12 mouse cellular contexts compared by ENCODE assay signal in genomic region chr1:176995419-176995775, GRCm38 (mm10).
DNase-seq lines count a peak whose midpoint lies in the region; ATAC-seq lines count a peak whose summit lies in the region.
"Had no signal": no experiment of that assay in that cellular context is flagged by ENCODE, and none has a peak within 500 bp of the region (broad histone marks: within the 10 kb centered on the region; RNA-seq: fewer than 3 reads in every experiment).

No protein-coding gene starts in this region.

- H3K36me3 ChIP-seq in embryonic facial prominence, embryonic 14.5 days (ENCODE audit: control insufficient read depth, insufficient read depth, low read length): no peaks in the 10 kb centered on the region
- H3K36me3 ChIP-seq in forebrain, embryonic 12.5 days (replicated peaks): no peaks in the 10 kb centered on the region
- no peaks in the 10 kb centered on the region for H3K36me3 ChIP-seq in hindbrain, embryonic 16.5 days (ENCODE audit: control insufficient read depth, insufficient read depth, low read length)
- H3K36me3 ChIP-seq in midbrain, embryonic 14.5 days (ENCODE audit: control insufficient read depth, insufficient read depth, low read length): no peaks in the 10 kb centered on the region
- H3K36me3 ChIP-seq: stomach, embryonic 15.5 days had no signal

- H3K4me2 ChIP-seq in embryonic facial prominence, embryonic 14.5 days (ENCODE audit: low read depth, low read length): no peak overlapping the region
- no peak overlapping the region for H3K4me2 ChIP-seq in forebrain, embryonic 12.5 days
- no peak overlapping the region for H3K4me2 ChIP-seq in hindbrain, embryonic 16.5 days (ENCODE audit: low read length)
- H3K4me2 ChIP-seq in midbrain, embryonic 14.5 days (ENCODE audit: low read length): no peak overlapping the region
- H3K4me2 ChIP-seq: stomach, embryonic 15.5 days had no signal

- DNase-seq in embryonic facial prominence, embryonic 14.5 days (ENCODE audit: low spot score): no peak
- no peak for DNase-seq in midbrain, embryonic 14.5 days
- no peak for DNase-seq in right cerebral cortex, adult 18-20 months
- DNase-seq in adrenal gland, postnatal 10 days: no peak
- DNase-seq: adrenal gland, postnatal 14 days; gastrocnemius, postnatal 36 days; right cerebral cortex, postnatal 14 days had no signal

- H3K4me1 ChIP-seq in embryonic facial prominence, embryonic 14.5 days (ENCODE audit: control insufficient read depth, insufficient read depth, low read length): peaks cover 44% of the 10 kb centered on the region
- H3K4me1 ChIP-seq in forebrain, embryonic 12.5 days: peaks cover 83% of the 10 kb centered on the region
- peaks cover 52% of the 10 kb centered on the region for H3K4me1 ChIP-seq in hindbrain, embryonic 16.5 days (ENCODE audit: control insufficient read depth, insufficient read depth, low read depth, low read length)
- peaks cover 63% of the 10 kb centered on the region for H3K4me1 ChIP-seq in midbrain, embryonic 14.5 days (ENCODE audit: control insufficient read depth, insufficient read depth, low read length)

- H3K27me3 ChIP-seq in embryonic facial prominence, embryonic 14.5 days (replicated peaks; ENCODE audit: control insufficient read depth, insufficient read depth, low read length): peaks cover 3% of the 10 kb centered on the region; the same call in 1 of the 2 replicates
- no peaks in the 10 kb centered on the region for H3K27me3 ChIP-seq in forebrain, embryonic 12.5 days
- no peaks in the 10 kb centered on the region for H3K27me3 ChIP-seq in hindbrain, embryonic 16.5 days (replicated peaks; ENCODE audit: control insufficient read depth, insufficient read depth, low read length)
- no peaks in the 10 kb centered on the region for H3K27me3 ChIP-seq in midbrain, embryonic 14.5 days (ENCODE audit: control insufficient read depth, insufficient read depth, low read length)
- H3K27me3 ChIP-seq: stomach, embryonic 15.5 days had no signal

- H3K27ac ChIP-seq in embryonic facial prominence, embryonic 14.5 days (replicated peaks; ENCODE audit: low read depth, low read length): peak overlapping the region; percentile 63
- H3K27ac ChIP-seq in forebrain, embryonic 12.5 days: peak overlapping the region; percentile 86
- H3K27ac ChIP-seq in hindbrain, embryonic 16.5 days (ENCODE audit: low read depth, low read length): peak overlapping the region; percentile 76
- peak overlapping the region; percentile 75 for H3K27ac ChIP-seq in midbrain, embryonic 14.5 days (replicated peaks; ENCODE audit: low read depth, low read length)
- H3K27ac ChIP-seq: stomach, embryonic 15.5 days had no signal

- ATAC-seq in embryonic facial prominence, embryonic 14.5 days (ENCODE audit: low read depth): no peak
- no peak for ATAC-seq in forebrain, embryonic 12.5 days (ENCODE audit: low FRiP score)
- no peak for ATAC-seq in hindbrain, embryonic 16.5 days
- ATAC-seq in midbrain, embryonic 14.5 days (ENCODE audit: low FRiP score, low TSS enrichment): no peak
- no peak for ATAC-seq in inflammation-experienced regulatory T-cells, adult 6 months
- ATAC-seq: lung, postnatal 0 days had no signal

- no peak overlapping the region for H3K9ac ChIP-seq in embryonic facial prominence, embryonic 14.5 days (ENCODE audit: low read depth, low read length)
- no peak overlapping the region; the same call in 1 of the 2 replicates for H3K9ac ChIP-seq in forebrain, embryonic 12.5 days
- H3K9ac ChIP-seq in hindbrain, embryonic 16.5 days (ENCODE audit: low read depth, low read length): no peak overlapping the region
- H3K9ac ChIP-seq in midbrain, embryonic 14.5 days (replicated peaks; ENCODE audit: low read length): no peak overlapping the region
- H3K9ac ChIP-seq: stomach, embryonic 15.5 days had no signal

- 85% methylated on average over 4 of the region's 4 CpGs for WGBS in embryonic facial prominence, embryonic 14.5 days
- WGBS in forebrain, embryonic 12.5 days: 73% methylated on average over 4 of the region's 4 CpGs
- 72% methylated on average over 4 of the region's 4 CpGs for WGBS in hindbrain, embryonic 16.5 days
- WGBS in midbrain, embryonic 14.5 days: 69% methylated on average over 4 of the region's 4 CpGs

- H3K9me3 ChIP-seq in embryonic facial prominence, embryonic 14.5 days (ENCODE audit: control insufficient read depth, low read length): no peaks in the 10 kb centered on the region
- no peaks in the 10 kb centered on the region for H3K9me3 ChIP-seq in forebrain, embryonic 12.5 days
- H3K9me3 ChIP-seq in hindbrain, embryonic 16.5 days (ENCODE audit: control insufficient read depth, low read length): no peaks in the 10 kb centered on the region
- no peaks in the 10 kb centered on the region for H3K9me3 ChIP-seq in midbrain, embryonic 14.5 days (ENCODE audit: control insufficient read depth, low read length)
- H3K9me3 ChIP-seq: stomach, embryonic 15.5 days had no signal

- H3K4me3 ChIP-seq in embryonic facial prominence, embryonic 14.5 days (ENCODE audit: low read depth, low read length): no peak overlapping the region
- H3K4me3 ChIP-seq in forebrain, embryonic 12.5 days (replicated peaks): no peak overlapping the region
- H3K4me3 ChIP-seq in hindbrain, embryonic 16.5 days (ENCODE audit: low read length): no peak overlapping the region
- H3K4me3 ChIP-seq in midbrain, embryonic 14.5 days (replicated peaks; ENCODE audit: low read depth, low read length): no peak overlapping the region
- H3K4me3 ChIP-seq: stomach, embryonic 15.5 days had no signal
